Mouse (Mus musculus) neural tube, embryonic 13.5 days (tissue): ENCODE measurements around the gene Hist1h2bc. TPM values are rescaled to one million over a fixed set of nuclear protein-coding genes. Genes with fewer than 3 reads are reported as not detected.

Source experiments
- ATAC-seq: fragments of 200-750 bp; cut with Nextera tagmentation; 2 replicates; pipeline ENCODE4 v1.8.0; 2017; ENCODE audit warnings: low read depth, mild to moderate bottlenecking, moderate TSS enrichment, moderate library complexity
- H3K27ac ChIP-seq: fragments of 300-500 bp; sonication (generic); replicated peaks from 2 replicates; pipeline ENCODE4 v1.5.1; 2015; ENCODE audit warnings: moderate library complexity, mild to moderate bottlenecking, inconsistent platforms
- H3K27me3 ChIP-seq: fragments of 300-500 bp; sonication (generic); 2 replicates; pipeline ENCODE4 v1.6.1; 2015; ENCODE audit warnings: mild to moderate bottlenecking, inconsistent platforms
- H3K36me3 ChIP-seq: fragments of 300-500 bp; sonication (generic); 2 replicates; pipeline ENCODE4 v1.6.1; 2015; ENCODE audit warnings: mild to moderate bottlenecking, inconsistent platforms
- H3K4me1 ChIP-seq: fragments of 300-500 bp; sonication (generic); replicated peaks from 2 replicates; pipeline ENCODE4 v1.6.1; 2015; ENCODE audit warnings: inconsistent platforms
- H3K4me2 ChIP-seq: fragments of 300-500 bp; sonication (generic); 2 replicates; pipeline ENCODE4 v1.6.1; 2015; ENCODE audit warnings: inconsistent platforms, mild to moderate bottlenecking, moderate library complexity
- H3K4me3 ChIP-seq: fragments of 300-500 bp; sonication (generic); 2 replicates; pipeline ENCODE4 v1.5.1; 2015; ENCODE audit warnings: mild to moderate bottlenecking, inconsistent platforms
- H3K9ac ChIP-seq: fragments of 300-500 bp; sonication (generic); 2 replicates; pipeline ENCODE4 v1.6.1; 2015; ENCODE audit warnings: moderate library complexity, mild to moderate bottlenecking, inconsistent platforms
- H3K9me3 ChIP-seq: fragments of 300-500 bp; sonication (generic); 2 replicates; pipeline ENCODE4 v1.6.1; 2016; ENCODE audit warnings: inconsistent platforms
- WGBS: fragments of 180-500 bp; shearing (Covaris S2); methylation state at CpG from one replicate; pipeline ENCODE4 v1.1.7; 2015; 5-methylcytosine and 5-hydroxymethylcytosine counted together
- microRNA-seq: library from miRNA; unstranded; fragments of <30 nt; microRNA quantifications from one replicate; pipeline ENCODE4, GENCODE M21; 2016
- polyA plus RNA-seq: library from polyadenylated mRNA; unstranded; fragments of >200 nt; fragmentation: Nextera tagmentation; extraction: Ambion mirVana; gene quantifications from 2 replicates; pipeline ENCODE4 v1.2.1, GENCODE M21; 2015

The Hist1h2bc gene
- polyA plus RNA-seq, 1 experiment from 2014 or later, result 28.2 TPM

GRCm38 (mm10) chr13:23740256-23740840 lies 56.3 kb downstream of the Hist1h2bc start:
- no peak for ATAC-seq
- Histone ChIP-seq H3K27me3 (no peaks in the 10 kb centered on the region), H3K4me2 (peak overlapping the region; percentile 98), H3K27ac (peak overlapping the region; percentile 90), H3K4me3 (peak overlapping the region; percentile 48), H3K9ac (peak overlapping the region; percentile 78), H3K4me1 (peaks cover 32% of the 10 kb centered on the region), H3K9me3 (no peaks in the 10 kb centered on the region), H3K36me3 (no peaks in the 10 kb centered on the region)
- WGBS, result 33% methylated on average over 13 of the region's 13 CpGs

GRCm38 (mm10) chr13:23740910-23741309 lies 56.9 kb downstream of the Hist1h2bc start:
- Histone ChIP-seq H3K9ac (no peak overlapping the region), H3K36me3 (no peaks in the 10 kb centered on the region), H3K4me1 (peaks cover 32% of the 10 kb centered on the region), H3K4me2 (peak overlapping the region; percentile 98), H3K27ac (no peak overlapping the region), H3K9me3 (no peaks in the 10 kb centered on the region), H3K4me3 (no peak overlapping the region), H3K27me3 (no peaks in the 10 kb centered on the region)
- ATAC-seq, result no peak
- WGBS, result 69% methylated on average over 5 of the region's 5 CpGs

GRCm38 (mm10) chr13:23742007-23742406 lies 58.0 kb downstream of the Hist1h2bc start:
- H3K27me3 ChIP-seq, result no peaks in the 10 kb centered on the region
- ATAC-seq, result no peak
- no peak overlapping the region for H3K27ac ChIP-seq
- no peak overlapping the region for H3K9ac ChIP-seq
- no peaks in the 10 kb centered on the region for H3K36me3 ChIP-seq
- H3K4me2 ChIP-seq, result no peak overlapping the region
- no peaks in the 10 kb centered on the region for H3K9me3 ChIP-seq
- H3K4me3 ChIP-seq, result no peak overlapping the region
- peaks cover 33% of the 10 kb centered on the region for H3K4me1 ChIP-seq

Small RNA genes lying within 50 kb of the gene (microRNA-seq; reads per million reads assigned to microRNA genes)
- not detected for gene Gm44350

Other genes starting within 250 kb of the Hist1h2bc start
- 0.07 TPM in 1 of 2 replicates, not detected in the other for gene Btn1a1, start 218.3 kb upstream of the Hist1h2bc start, polyA plus RNA-seq
- gene Btn2a2, start 195.3 kb upstream of the Hist1h2bc start, polyA plus RNA-seq, result 0.12 and 0.21 TPM in 2 replicates
- gene Hist1h4h, start 153.1 kb upstream of the Hist1h2bc start, polyA plus RNA-seq, result 2.4 and 2.6 TPM in 2 replicates
- gene Hist1h2af, start 150.3 kb upstream of the Hist1h2bc start, polyA plus RNA-seq, result 0.95 TPM in 1 of 2 replicates, not detected in the other
- 1.1 and 1.3 TPM in 2 replicates for gene Hist1h3g, start 148.8 kb upstream of the Hist1h2bc start, polyA plus RNA-seq
- gene Hist1h2bh, start 140.8 kb upstream of the Hist1h2bc start, polyA plus RNA-seq, result 0.61 TPM in 1 of 2 replicates, not detected in the other
- gene Hist1h3f, start 140.1 kb upstream of the Hist1h2bc start, polyA plus RNA-seq, result not detected in 2 replicates
- not detected in 2 replicates for gene Hist1h4f, start 132.6 kb upstream of the Hist1h2bc start, polyA plus RNA-seq
- gene Hist1h1d, start 130.9 kb upstream of the Hist1h2bc start, polyA plus RNA-seq, result 0.11 and 0.22 TPM in 2 replicates
- 2.0 and 3.2 TPM in 2 replicates for gene Hist1h3e, start 121.8 kb upstream of the Hist1h2bc start, polyA plus RNA-seq
- gene Hist1h2ae, start 113.0 kb upstream of the Hist1h2bc start, polyA plus RNA-seq, result 12.3 and 18.7 TPM in 2 replicates
- 2.2 and 3.5 TPM in 2 replicates for gene Hist1h2bg, start 112.8 kb upstream of the Hist1h2bc start, polyA plus RNA-seq
- 0.81 and 1.6 TPM in 2 replicates for gene Hist1h2bf, start 110.0 kb upstream of the Hist1h2bc start, polyA plus RNA-seq
- 1.2 and 1.3 TPM in 2 replicates for gene Hist1h2ad, start 109.8 kb upstream of the Hist1h2bc start, polyA plus RNA-seq
- 0.63 and 2.0 TPM in 2 replicates for gene Hist1h3d, start 108.4 kb upstream of the Hist1h2bc start, polyA plus RNA-seq
- 37.3 and 43.1 TPM in 2 replicates for gene Hist1h4d, start 102.6 kb upstream of the Hist1h2bc start, polyA plus RNA-seq
- gene Hist1h2be, start 63.1 kb upstream of the Hist1h2bc start, polyA plus RNA-seq, result 1.6 and 2.1 TPM in 2 replicates
- 6.1 and 8.1 TPM in 2 replicates for gene Hist1h1e, start 61.6 kb upstream of the Hist1h2bc start, polyA plus RNA-seq
- 0.40 and 0.66 TPM in 2 replicates for gene Hist1h2ac, start 251 bp upstream of the Hist1h2bc start, polyA plus RNA-seq
- not detected in 2 replicates for gene Hist1h1t, start 11.6 kb downstream of the Hist1h2bc start, polyA plus RNA-seq
- gene Hist1h4c, start 14.3 kb downstream of the Hist1h2bc start, polyA plus RNA-seq, result 2.3 and 2.5 TPM in 2 replicates
- 3.7 and 4.0 TPM in 2 replicates for gene Hfe, start 26.7 kb downstream of the Hist1h2bc start, polyA plus RNA-seq
- gene Hist1h1c, start 54.6 kb downstream of the Hist1h2bc start, polyA plus RNA-seq, result 12.5 and 13.1 TPM in 2 replicates
- 1.5 and 2.7 TPM in 2 replicates for gene Hist1h3c, start 61.4 kb downstream of the Hist1h2bc start, polyA plus RNA-seq
- not detected in 2 replicates for gene Hist1h2bb, start 62.5 kb downstream of the Hist1h2bc start, polyA plus RNA-seq
- gene Hist1h2ab, start 66.9 kb downstream of the Hist1h2bc start, polyA plus RNA-seq, result 5.1 and 9.7 TPM in 2 replicates
- gene Hist1h3b, start 68.1 kb downstream of the Hist1h2bc start, polyA plus RNA-seq, result 0.96 and 2.3 TPM in 2 replicates
- gene Hist1h4b, start 72.8 kb downstream of the Hist1h2bc start, polyA plus RNA-seq, result 2.3 TPM in 1 of 2 replicates, not detected in the other
- 1.1 TPM in 1 of 2 replicates, not detected in the other for gene Hist1h4a, start 77.0 kb downstream of the Hist1h2bc start, polyA plus RNA-seq
- 1.1 and 1.5 TPM in 2 replicates for gene Hist1h3a, start 78.2 kb downstream of the Hist1h2bc start, polyA plus RNA-seq
- not detected in 2 replicates for gene Hist1h1a, start 79.5 kb downstream of the Hist1h2bc start, polyA plus RNA-seq
- gene Trim38, start 85.7 kb downstream of the Hist1h2bc start, polyA plus RNA-seq, result not detected in 2 replicates
- not detected in 2 replicates for gene Slc17a2, start 122.8 kb downstream of the Hist1h2bc start, polyA plus RNA-seq
- gene Slc17a3, start 155.2 kb downstream of the Hist1h2bc start, polyA plus RNA-seq, result not detected in 2 replicates
- gene Slc17a1, start 183.6 kb downstream of the Hist1h2bc start, polyA plus RNA-seq, result not detected in 2 replicates
- 0.08 and 0.13 TPM in 2 replicates for gene Slc17a4, start 230.8 kb downstream of the Hist1h2bc start, polyA plus RNA-seq
- gene Hist1h2ba, start 250.0 kb downstream of the Hist1h2bc start, polyA plus RNA-seq, result not detected in 2 replicates